Mouse (Mus musculus) layer of hippocampus, postnatal 14 days (tissue): ENCODE results near the gene Slc6a21. TPM values are rescaled to one million over a fixed set of nuclear protein-coding genes. Genes with fewer than 3 reads are reported as not detected.
"Not testable (repeated sequence)": the region's sequence is repeated elsewhere in the genome, so short reads cannot be mapped to it uniquely, and the experiment has no call there.

Experiments used
- DNase-seq, 2 experiments: peaks; one replicate each; pipeline ENCODE4 v3.0.0; 2021 to 2022; ENCODE audit warnings: low spot score in 2 of 2, mixed read lengths in 1 of 2
- total RNA-seq, 2 experiments: library from RNA; stranded (reverse); gene quantifications; 2 replicates each; pipeline ENCODE4 v1.2.3; 2021

Gene Slc6a21
- total RNA-seq, 2 experiments from 2014 or later, result not detected

DNA sequence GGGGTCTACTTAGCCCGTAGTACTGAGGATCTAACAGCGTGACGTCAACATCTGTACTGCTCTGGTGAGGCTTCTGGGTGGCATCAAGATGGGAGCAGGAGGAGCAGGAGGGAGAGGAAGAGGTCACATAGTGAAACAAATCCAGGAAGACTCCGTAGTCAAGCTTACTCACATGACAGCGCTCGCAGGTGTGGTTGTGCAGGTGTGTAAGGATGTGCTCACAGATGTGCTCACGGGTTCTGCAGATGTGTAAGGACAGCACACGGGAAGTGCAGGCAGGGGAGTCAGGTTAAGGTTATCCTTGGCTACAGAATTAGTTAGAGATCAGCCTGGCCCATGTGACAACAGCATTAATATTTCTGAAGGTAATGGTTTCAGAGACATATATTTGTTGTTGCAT, 23.5 kb upstream of the Slc6a21 start:
- no peak for DNase-seq

DNA sequence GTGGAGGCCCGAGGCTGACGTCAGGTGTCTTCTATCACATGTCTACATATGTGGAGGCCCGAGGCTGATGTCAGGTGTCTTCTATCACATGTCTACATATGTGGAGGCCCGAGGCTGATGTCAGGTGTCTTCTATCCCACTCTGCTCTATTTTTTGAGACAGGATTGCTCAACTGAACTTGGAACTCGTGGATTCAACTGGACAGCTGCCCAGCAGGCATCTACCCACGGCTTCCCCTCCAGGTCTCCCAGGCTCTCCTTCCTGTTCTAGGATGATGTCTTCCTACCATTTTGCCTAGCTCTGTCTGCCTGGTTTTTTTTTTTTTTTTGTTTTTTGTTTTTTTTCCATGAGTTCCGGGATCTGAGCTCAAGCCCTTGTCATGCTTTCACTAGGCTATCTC, 21.5 kb upstream of the Slc6a21 start:
- not testable (repeated sequence) for DNase-seq

DNA sequence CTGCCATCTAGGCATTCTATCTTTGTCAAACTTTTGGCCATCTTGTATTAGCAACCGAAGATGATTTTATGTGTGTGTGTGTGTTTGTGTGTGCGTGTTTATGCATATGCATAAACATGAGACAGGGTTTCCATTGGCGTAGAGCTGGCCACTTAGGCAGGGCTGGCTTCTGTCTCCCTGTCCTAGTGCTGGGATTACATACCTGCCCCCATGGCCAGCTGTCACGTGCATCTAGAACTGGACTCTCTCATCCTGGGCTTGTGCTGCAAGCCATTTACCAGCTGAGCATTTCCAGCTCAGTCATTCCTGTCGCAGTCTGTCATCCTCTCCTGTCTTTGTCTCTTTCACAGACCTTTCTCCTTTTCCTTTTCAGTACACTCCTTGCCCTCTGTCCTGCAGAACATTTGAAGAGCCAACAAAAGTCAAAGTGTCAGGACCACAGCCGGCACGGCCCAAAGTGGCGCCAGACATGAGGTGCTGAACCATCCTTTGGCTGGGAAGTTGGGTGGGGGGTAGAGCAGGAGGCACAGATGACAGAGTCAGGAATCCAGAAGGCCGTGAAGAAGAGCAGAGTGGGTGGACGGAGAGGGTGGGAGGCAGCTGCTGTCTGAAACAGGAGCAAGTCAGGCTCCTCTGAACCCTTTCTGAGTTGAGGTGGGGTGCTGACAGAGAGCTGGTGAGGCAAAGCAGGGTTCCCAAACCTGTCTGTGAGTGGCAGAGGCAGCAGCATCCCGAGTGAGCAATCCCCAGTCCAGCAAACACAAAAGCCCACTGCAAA, 20.1 kb upstream of the Slc6a21 start:
- peak; percentile 42 to 50 for DNase-seq

DNA sequence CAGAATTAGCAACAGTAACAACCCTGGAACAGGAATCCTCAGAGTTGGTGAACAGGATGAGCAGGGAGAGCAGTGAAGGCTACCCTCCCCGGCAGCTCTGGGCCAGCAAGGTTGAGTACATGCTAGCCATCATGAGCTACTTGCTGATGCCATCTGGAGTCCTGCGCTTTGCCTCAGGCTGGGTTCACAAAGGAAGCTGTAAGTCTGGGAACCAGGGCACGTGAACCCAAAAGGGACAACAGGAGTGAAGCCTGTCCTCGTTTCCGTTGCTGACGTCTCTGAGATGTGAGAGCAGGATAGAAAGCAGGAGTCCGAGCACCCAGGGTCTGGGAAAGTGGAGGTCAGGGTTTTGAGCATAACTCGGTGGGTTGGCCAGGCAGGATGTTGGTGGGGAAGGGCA, 18.0 kb upstream of the Slc6a21 start:
- DNase-seq, result no peak

DNA sequence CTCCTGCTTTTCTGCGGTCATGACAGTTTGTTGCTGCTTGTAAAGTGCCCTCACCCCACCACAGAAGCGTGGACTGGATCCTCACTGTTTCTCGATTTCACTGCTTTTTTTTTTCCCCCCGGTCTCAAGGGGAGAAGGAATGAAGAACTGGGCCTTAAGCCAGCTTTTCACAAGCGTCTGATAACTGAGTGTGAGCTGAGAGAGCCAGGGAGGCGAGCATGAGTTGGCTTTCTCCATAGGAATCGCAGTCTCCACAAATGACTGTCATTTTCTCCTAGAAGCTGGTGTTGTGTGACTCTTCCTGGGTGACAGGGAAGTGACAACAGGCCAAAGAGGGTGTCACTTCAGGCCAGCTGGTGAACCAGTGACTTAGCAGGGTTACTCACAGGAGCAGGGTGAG, 15.0 kb upstream of the Slc6a21 start:
- DNase-seq, result no peak

DNA sequence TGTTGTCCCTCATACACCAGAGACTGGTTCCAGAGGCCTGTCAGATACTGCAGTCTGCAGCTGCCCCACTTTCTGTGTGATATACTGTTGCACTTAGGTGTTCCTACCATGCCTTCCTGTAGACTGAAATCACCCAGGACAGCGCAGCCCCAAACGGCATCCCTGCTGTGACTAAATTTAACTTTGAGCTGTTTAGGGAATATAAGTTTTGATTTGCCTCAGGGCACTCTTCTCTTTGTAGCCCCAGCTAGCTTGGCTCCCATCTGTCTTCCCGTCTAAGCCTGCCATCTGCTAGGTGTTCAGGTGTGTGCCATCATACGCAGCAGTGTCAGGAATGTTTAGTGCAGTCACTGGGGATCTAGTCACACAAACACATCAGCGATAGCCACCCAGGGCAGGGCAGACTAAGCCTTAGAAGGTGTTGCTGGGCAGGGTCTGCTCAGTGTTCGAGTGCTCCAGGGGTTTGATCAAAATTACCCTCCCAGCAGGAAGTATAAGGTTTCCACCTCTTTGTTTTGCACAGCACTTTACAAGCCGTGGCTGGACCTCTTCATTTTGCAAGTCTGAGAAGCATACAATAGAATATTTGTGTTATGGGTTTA, 14.2 kb upstream of the Slc6a21 start:
- DNase-seq, result no peak

DNA sequence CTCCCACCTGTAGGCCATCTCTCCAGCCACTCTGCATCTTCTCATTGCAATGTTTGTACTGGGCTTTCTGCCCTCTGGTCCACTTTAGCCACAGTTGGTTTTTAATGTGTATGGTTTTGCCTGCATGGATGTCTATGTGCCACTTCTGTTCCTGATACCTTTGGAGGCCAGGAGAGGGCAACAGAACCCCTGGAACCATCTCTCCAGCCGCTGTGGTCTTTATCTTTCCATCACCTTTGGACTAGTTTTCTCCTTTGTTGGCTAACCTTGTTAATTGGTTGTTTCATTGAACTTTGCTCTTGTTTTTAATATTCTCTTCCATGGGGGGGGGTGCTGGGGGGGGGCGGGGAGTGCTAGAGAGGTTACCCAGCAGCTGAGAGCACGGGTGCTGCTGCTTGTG, 13.0 kb upstream of the Slc6a21 start:
- no peak for DNase-seq

DNA sequence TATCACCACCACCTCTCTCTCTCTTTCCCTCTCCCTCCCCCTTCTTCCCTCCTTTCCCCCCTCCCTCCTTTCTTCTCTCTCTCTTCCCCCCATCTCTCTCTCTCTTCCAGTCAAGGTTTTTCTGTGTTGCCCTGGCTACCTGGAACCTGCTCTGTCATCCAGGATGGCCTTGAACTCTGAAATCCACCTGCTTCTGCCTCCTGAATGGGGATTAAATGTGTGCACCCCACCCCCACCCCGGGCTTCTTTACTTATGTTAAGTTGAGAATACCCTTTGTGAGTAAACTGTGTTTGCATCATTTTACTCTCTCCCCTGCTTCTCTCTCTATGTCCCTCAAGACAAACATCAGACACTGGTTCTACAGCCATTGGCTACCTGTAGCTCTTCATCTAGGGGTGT, 11.8 kb upstream of the Slc6a21 start:
- no peak for DNase-seq

DNA sequence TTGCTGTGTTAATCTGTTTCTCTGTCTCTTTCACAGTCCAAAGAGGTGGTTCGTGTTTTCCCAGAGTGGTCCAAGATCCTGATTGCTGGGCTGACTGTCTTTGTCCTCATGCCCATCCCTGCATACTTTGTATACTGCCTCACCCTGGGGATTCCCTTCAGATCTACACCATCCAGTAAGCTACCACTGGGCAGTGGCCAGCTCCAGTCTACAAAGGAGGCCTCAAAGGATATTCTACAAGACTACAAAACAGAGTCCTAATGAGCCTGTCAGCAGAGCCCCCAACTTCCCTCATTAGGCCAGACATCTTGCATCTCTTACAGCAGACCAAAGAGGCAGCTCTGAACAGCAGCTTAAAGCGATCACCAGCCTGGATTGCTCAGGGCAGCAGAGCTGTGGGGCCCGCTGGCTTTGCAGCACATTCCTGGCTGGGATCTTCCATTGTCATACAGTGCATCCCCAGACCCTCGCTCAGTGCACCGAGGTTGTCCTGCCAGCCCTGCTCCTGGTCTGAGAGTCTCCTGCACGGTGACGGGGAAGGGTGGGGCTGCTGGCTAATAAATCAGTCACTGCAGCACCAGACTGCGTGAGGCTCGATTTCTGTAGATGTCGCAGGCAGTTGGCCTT, 4.4 kb upstream of the Slc6a21 start:
- DNase-seq, result no peak

DNA sequence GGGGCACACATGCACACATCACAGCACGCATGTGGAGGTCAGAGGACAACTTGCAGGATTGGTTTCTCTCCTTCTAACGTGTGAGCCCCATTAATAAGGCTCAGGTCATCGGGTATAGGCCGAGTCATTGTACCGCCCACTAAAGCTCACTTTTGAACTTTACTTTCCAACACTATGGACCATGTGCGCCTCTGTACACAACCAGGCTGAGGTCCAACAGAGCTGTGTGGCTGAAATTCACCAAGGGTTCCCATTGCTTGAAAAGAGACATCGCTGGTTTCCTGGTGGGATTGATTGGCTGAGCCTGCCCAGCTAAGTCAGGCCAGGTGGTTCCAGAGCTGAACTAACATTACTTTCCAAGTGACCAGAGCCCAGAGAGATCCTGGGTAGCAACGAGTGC, 3.6 kb upstream of the Slc6a21 start:
- no peak for DNase-seq

DNA sequence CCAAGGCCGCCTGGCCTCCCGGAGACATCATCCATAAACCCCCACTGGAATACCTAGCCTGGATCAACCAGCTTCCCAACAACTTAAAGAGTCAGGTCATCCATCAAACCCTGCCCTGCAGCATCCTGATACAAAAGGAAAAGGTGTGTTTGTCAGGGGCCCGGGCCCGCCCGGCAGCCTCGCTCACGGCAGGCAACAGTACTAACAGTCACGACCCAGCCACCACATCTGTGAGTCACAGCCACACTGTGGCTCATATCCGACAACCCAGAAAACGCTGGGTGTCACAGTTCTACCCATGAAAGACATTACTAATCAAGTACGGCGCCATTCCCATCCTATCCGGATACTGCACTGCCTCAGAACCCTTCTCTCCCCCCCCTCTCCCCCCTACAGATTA, 9.2 kb downstream of the Slc6a21 start:
- no peak for DNase-seq

DNA sequence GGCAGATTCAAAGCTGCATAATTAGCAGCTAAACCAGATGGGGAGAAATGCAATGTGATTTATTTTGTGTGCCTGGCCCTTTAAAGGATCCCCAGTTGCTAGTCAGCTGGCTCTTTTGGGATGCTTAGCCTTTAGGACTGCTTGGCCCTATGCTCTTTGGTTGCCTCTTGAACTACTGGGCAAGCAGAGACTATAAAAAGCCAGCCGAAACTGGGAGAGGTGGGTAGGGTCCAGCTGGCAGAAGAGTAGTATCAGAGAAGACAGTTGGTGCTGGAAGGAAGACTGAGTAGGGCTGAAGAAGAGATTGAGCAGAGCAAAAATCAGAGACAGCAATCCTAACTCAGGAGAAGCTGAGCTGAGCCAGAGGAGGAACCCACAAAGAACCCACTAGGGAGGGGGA, 19.3 kb downstream of the Slc6a21 start:
- DNase-seq, result no peak

DNA sequence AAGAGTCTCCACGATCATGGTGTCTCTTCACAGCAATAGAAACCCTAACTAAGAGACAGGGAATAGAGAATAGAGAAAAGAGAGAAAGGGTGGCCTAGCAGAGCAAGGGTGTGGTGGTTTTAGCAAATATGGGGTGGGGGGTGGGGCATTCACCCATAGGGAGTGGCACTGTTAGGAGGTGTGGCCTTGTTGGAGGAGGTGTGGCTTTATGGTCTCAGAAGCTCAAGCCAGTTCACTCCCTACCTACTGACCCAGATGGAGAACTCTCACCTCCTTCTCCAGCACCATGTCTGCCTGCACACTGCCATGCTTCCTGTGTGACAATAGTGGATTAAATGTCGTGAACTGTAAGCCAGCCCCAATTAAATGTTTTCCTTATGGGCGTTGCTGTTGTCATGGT, 20.2 kb downstream of the Slc6a21 start:
- DNase-seq, result no peak

DNA sequence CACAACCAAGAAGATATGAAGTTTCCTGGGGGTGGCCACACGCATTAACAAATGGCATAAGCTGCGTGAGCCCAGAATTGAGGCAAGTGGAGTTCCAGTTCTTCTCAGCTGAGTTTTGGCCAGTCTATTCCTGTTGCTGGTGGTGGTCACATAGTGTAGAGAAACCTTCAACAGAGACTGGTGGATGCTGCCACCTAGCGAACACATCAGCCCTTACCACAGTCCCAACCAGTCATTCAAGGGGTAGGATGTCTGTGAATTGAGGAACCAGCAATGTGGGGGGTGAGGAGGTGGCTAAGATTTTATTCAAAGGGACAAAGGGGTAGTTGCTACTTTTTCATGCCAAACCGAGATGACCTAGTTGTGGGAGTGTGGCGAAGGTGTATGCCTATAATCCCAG, 22.4 kb downstream of the Slc6a21 start:
- peak; percentile 77 to 83 for DNase-seq

DNA sequence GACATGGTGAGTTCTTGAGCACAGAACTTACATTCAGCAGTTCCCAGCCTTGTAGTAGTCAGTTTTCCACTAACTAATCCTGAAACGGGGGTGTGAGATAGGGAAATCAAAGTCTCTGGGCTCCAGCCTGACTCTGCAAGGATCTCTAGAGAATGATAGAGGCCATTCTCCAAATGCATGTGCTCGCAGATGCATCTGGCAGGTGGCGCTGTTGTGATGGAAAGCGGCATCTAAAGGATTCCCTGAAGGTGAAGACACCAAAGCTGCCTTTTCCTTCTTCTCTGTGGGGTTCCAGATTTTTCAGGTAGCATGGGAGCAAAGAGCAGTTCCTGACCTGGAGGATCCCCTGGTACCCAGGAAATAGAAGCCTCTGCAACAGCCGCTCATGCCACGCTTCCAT, 23.0 kb downstream of the Slc6a21 start:
- DNase-seq, result peak; percentile 76 to 82

DNA sequence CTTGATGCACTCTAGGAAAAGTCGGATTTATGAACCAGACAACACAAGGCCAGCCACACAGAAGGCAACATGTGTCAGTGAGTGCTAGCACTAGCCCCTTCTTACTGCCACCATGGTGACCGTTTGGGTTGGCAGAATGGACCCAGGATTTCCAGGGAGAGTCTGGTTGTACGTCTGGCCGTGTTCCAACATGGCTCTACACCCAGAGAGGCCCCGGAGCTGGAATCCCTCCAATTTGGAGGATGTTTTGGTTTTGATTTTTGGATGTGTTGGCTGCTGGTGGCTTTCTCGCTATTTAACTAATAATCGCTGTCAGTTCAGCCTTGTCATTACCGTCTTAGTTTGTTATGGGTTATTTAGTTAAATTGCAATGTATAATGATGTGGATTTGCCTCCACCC, 25.3 kb downstream of the Slc6a21 start:
- peak; percentile 19 to 39 for DNase-seq

DNA sequence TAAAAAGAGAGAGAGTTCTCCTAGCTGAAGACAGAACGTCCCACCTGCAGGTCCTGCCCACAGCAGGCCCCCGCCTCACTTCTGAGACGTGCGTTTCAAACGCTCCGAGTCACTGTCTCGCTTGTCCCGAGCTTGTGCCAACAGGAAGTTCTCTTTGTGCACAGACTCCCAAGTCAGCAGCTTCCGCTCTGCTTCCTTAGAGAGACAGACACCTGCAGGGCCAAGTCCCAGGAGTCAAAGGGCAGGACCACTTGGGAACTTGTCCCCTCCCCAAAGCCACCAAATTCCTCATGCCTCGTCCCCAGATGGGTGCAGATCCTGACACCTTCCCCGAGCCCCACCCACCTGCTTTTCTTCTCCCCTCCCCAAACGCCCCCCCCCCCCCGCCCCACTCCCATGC, 27.6 kb downstream of the Slc6a21 start:
- no peak for DNase-seq

DNA sequence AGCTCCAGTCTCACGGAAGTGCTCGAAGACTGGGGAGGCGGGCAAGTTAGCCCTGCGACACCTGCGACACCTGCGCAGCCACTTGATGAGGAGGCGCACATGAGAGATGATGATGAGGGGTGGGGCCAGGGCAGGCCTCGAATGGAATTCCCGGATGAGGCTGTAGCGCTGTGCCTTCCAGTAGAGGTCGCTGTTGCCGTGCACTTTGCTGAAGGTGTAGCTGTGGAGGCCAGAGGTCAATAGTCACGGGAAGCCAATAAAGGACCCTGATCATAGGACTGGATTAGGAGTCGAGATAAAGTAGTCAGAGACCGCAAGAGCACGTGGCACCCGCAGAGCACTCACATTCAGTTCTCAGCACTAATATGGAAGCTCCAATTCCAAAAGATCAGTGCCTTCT, 28.0 kb downstream of the Slc6a21 start:
- peak; percentile 56 to 60 for DNase-seq

DNA sequence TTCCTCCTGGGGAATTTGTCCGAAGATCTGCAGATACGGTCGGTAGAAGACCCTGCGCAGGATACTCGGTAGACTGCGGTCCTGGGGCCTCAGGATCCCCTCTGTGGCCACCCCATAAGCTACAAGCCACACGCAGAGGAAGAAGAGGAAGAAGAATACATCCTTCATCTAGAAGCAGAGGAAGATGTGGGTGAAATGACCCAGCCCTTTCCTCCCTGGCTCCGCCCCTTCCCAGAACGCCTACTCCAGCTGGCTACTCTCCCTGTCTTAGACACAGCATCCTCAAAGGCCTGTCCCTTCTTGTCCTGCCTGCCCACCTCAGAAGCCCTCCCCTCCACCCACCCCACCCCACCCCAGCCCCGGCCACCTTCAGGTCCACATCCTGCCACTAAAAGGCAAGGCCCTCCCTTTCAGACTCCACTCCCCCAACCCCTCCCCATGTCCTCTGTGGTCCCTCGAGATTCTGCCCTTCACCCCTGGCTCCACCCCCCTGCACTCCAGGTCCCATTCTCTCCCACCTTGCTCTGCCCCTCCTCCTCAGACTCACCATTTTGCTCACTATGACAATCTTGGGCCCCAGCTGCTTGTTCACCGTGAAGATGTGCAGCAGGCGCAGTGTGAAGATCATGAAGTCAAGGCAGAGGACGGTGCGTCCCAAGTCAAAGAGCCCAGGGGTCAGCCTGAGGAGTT, 31.4 kb downstream of the Slc6a21 start:
- DNase-seq, result no peak

DNA sequence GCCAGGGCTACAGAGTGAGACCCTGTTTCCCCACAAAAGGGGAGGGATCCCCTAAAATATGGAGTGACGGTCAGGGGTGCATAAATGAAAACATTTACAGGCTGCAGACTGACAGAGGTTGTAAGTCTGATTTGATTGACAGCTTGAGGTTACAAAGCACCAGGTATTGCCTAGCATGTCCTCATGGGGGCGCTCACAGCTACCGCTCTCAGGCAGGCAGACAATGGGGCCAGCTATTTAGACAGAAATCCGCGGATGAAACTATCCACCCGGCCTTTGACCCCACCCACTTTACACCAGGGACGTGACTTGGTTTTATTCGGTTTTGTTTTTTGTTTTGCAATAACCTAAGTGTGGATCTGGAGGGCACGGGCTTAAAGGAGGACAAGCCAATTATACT, 32.1 kb downstream of the Slc6a21 start:
- peak in 1 of 2 experiments; percentile 58 for DNase-seq

DNA sequence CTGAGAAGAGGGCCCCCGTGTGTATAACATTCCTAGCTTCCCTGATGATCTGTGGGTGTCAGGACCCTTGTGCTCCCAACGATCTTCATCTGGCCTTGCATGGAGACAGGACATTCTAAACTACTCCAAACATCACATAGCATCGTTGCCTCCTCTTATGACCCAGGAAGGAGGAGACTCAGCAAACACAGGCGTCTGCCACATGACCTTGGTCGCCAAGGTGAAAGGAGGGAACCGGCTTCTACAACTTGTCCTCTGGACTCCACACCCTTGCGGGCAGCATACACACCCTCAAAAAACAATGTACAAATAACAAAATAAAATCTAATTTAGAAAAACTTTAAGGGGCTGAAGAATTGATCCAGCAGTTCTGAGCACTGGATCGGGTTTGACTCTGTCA, 34.7 kb downstream of the Slc6a21 start:
- DNase-seq, result no peak
